In genomic region chr4:46485696-46486417, GRCm38 (mm10) we compare ENCODE assay signal across 9 mouse cellular contexts. TPM values are rescaled to one million over a fixed set of nuclear protein-coding genes. Genes with fewer than 3 reads are reported as not detected.
DNase-seq lines count a peak whose midpoint lies in the region; ATAC-seq and TF ChIP-seq lines count a peak whose summit lies in the region.
"Had no signal": no experiment of that assay in that cellular context is flagged by ENCODE, and none has a peak within 500 bp of the region (broad histone marks: within the 10 kb centered on the region; RNA-seq: fewer than 3 reads in every experiment).

No protein-coding gene starts in this region.

- H3K9ac ChIP-seq in midbrain, postnatal 0 days (replicated peaks; ENCODE audit: low read length, poor library complexity, severe bottlenecking), result no peak overlapping the region
- H3K9ac ChIP-seq: limb, embryonic 13.5 days had no signal

- WGBS in embryonic facial prominence, embryonic 10.5 days, result 49% methylated on average over 14 of the region's 14 CpGs
- 57% methylated on average over 14 of the region's 14 CpGs for WGBS in midbrain, postnatal 0 days

- no peaks in the 10 kb centered on the region for H3K9me3 ChIP-seq in embryonic facial prominence, embryonic 10.5 days
- H3K9me3 ChIP-seq in midbrain, postnatal 0 days (ENCODE audit: low read length), result no peaks in the 10 kb centered on the region
- H3K9me3 ChIP-seq: limb, embryonic 13.5 days had no signal

- TF ChIP-seq CTCF in midbrain, postnatal 0 days (IDR thresholded peaks at IDR 0.05), result no peak

- peak overlapping the region; percentile 30; the same call in 1 of the 2 replicates for H3K27ac ChIP-seq in embryonic facial prominence, embryonic 10.5 days (replicated peaks)
- no peak overlapping the region for H3K27ac ChIP-seq in midbrain, postnatal 0 days (ENCODE audit: low read depth, low read length)
- H3K27ac ChIP-seq: limb, embryonic 13.5 days had no signal

- no peaks in the 10 kb centered on the region for H3K36me3 ChIP-seq in embryonic facial prominence, embryonic 10.5 days (replicated peaks)
- H3K36me3 ChIP-seq in midbrain, postnatal 0 days (ENCODE audit: insufficient read depth, low read length), result no peaks in the 10 kb centered on the region
- H3K36me3 ChIP-seq: limb, embryonic 13.5 days had no signal

- ATAC-seq in midbrain, postnatal 0 days (ENCODE audit: low FRiP score), result no peak

- intact Hi-C loops in heart, postnatal 36 days (cut with DNase I), result loop anchor here (2.0 to 10.0 kb wide), 2 partner anchors 33 to 291 kb away; partner anchors contain the start of gene Xpa

- no peaks in the 10 kb centered on the region for H3K27me3 ChIP-seq in embryonic facial prominence, embryonic 10.5 days (replicated peaks; ENCODE audit: low read depth, poor library complexity, severe bottlenecking)
- H3K27me3 ChIP-seq in midbrain, postnatal 0 days (ENCODE audit: insufficient read depth, low read length), result no peaks in the 10 kb centered on the region
- H3K27me3 ChIP-seq: limb, embryonic 13.5 days had no signal

- peak; percentile 28 to 38 for DNase-seq in right cerebral cortex, adult 2 months (ENCODE audit: low spot score in 2 of 2)
- no peak for DNase-seq in right cerebral cortex, postnatal 4 days
- no peak for DNase-seq in embryonic facial prominence, embryonic 10.5 days (ENCODE audit: low spot score)
- peak; percentile 78 for DNase-seq in heart, postnatal 36 days
- DNase-seq in liver, result peak; percentile 82
- DNase-seq in natural killer cell, adult 2 months (ENCODE audit: low spot score in 2 of 2), result peak; percentile 84 to 85
- DNase-seq in thymus, postnatal 4 days, result peak; percentile 95
- no peak for DNase-seq in midbrain, postnatal 0 days (ENCODE audit: low spot score)

- no peak overlapping the region for H3K4me3 ChIP-seq in embryonic facial prominence, embryonic 10.5 days
- H3K4me3 ChIP-seq in midbrain, postnatal 0 days (ENCODE audit: low read depth, low read length), result no peak overlapping the region
- H3K4me3 ChIP-seq: limb, embryonic 13.5 days had no signal

- H3K4me1 ChIP-seq in embryonic facial prominence, embryonic 10.5 days, result peaks cover 24% of the 10 kb centered on the region
- no peaks in the 10 kb centered on the region for H3K4me1 ChIP-seq in midbrain, postnatal 0 days (ENCODE audit: insufficient read depth, low read length)

- no peak overlapping the region for H3K4me2 ChIP-seq in midbrain, postnatal 0 days (ENCODE audit: low read depth, low read length, poor library complexity, severe bottlenecking)
- H3K4me2 ChIP-seq: limb, embryonic 13.5 days had no signal

RNA-seq across cellular contexts. Expression of gene Nans, which starts 3.2 kb away (rescaled TPM):
- 86.7 and 88.8 TPM in 2 replicates for polyA plus RNA-seq in embryonic facial prominence, embryonic 10.5 days (2016; fragmentation: Nextera tagmentation; extraction: Ambion mirVana)
- total RNA-seq in heart, postnatal 36 days (2021), result 10 to 100 TPM; 15.4 to 17.0 TPM
- 92.0 and 94.5 TPM in 2 replicates for total RNA-seq in midbrain, postnatal 0 days (2014; rRNA removed)
- 56.9 and 59.6 TPM in 2 replicates for polyA plus RNA-seq in midbrain, postnatal 0 days (2015; fragmentation: Nextera tagmentation; extraction: Ambion mirVana)

RNA-seq across cellular contexts. Expression of gene Anp32b, which starts 35.2 kb away (rescaled TPM):
- 427 and 431 TPM in 2 replicates for polyA plus RNA-seq in embryonic facial prominence, embryonic 10.5 days (2016; fragmentation: Nextera tagmentation; extraction: Ambion mirVana)
- 10 to 100 TPM; 56.6 to 60.9 TPM for total RNA-seq in heart, postnatal 36 days (2021)
- 2.7 and 5.0 TPM in 2 replicates for total RNA-seq in midbrain, postnatal 0 days (2014; rRNA removed)
- 45.8 and 50.5 TPM in 2 replicates for polyA plus RNA-seq in midbrain, postnatal 0 days (2015; fragmentation: Nextera tagmentation; extraction: Ambion mirVana)

RNA-seq across cellular contexts. Expression of gene Trim14, which starts 50.1 kb away (rescaled TPM):
- 0.59 and 0.64 TPM in 2 replicates for polyA plus RNA-seq in embryonic facial prominence, embryonic 10.5 days (2016; fragmentation: Nextera tagmentation; extraction: Ambion mirVana)
- 1 to 10 TPM; 3.1 to 4.1 TPM for total RNA-seq in heart, postnatal 36 days (2021)
- total RNA-seq in midbrain, postnatal 0 days (2014; rRNA removed), result 0.47 and 1.8 TPM in 2 replicates
- 0.75 and 1.4 TPM in 2 replicates for polyA plus RNA-seq in midbrain, postnatal 0 days (2015; fragmentation: Nextera tagmentation; extraction: Ambion mirVana)

Comparison
In these comparisons a context has a peak if more than half of its experiments do, and no peak if none do; other contexts are left out.
1. DNase-seq: peak in right cerebral cortex, adult 2 months (2 of 2), heart, postnatal 36 days (2 of 2), liver (single experiment), natural killer cell, adult 2 months (2 of 2) and thymus, postnatal 4 days (single experiment); none in right cerebral cortex, postnatal 4 days (single experiment), embryonic facial prominence, embryonic 10.5 days (single experiment) and midbrain, postnatal 0 days (single experiment).